Mouse (Mus musculus) lung, embryonic 15.5 days (tissue): ENCODE results near the gene Med25. TPM values are rescaled to one million over a fixed set of nuclear protein-coding genes. Genes with fewer than 3 reads are reported as not detected.

Experiments used
- microRNA counts: library from miRNA; unstranded; fragments of <30 nt; microRNA quantifications from one replicate; lab custom pipeline; 2016
- microRNA-seq: library from miRNA; unstranded; fragments of <30 nt; microRNA quantifications from one replicate; pipeline ENCODE4, GENCODE M21; 2016
- polyA plus RNA-seq: library from polyadenylated mRNA; unstranded; fragments of >200 nt; fragmentation: Nextera tagmentation; extraction: Ambion mirVana; gene quantifications from 2 replicates; pipeline ENCODE4 v1.2.1, GENCODE M21; 2015

Med25 gene
- polyA plus RNA-seq, 1 experiment from 2014 or later: 97.7 TPM

MicroRNAs encoded within 50 kb of the gene (microRNA counts, 519-probe panel; counts per million panel counts)
- 19.7 counts per million for microRNA mmu-miR-707 (lab: Ali Mortazavi, UCI)

Small RNA genes within 50 kb of the gene (microRNA-seq; reads per million reads assigned to microRNA genes)
- gene Mir707: not detected

Other genes with a start within 250 kb of the Med25 start
- gene Myh14, start 221.9 kb downstream of the Med25 start, polyA plus RNA-seq: 44.1 and 47.8 TPM in 2 replicates
- gene Izumo2, start 184.0 kb downstream of the Med25 start, polyA plus RNA-seq: not detected in 2 replicates
- 40.6 and 46.1 TPM in 2 replicates for gene Vrk3, start 144.3 kb downstream of the Med25 start, polyA plus RNA-seq
- 2.1 and 2.2 TPM in 2 replicates for gene Zfp473, start 141.7 kb downstream of the Med25 start, polyA plus RNA-seq
- 95.6 and 97.7 TPM in 2 replicates for gene Nup62, start 76.6 kb downstream of the Med25 start, polyA plus RNA-seq
- gene Il4i1, start 76.3 kb downstream of the Med25 start, polyA plus RNA-seq: 0.63 and 1.7 TPM in 2 replicates
- 4.9 and 5.0 TPM in 2 replicates for gene Atf5, start 76.1 kb downstream of the Med25 start, polyA plus RNA-seq
- gene Akt1s1, start 43.7 kb downstream of the Med25 start, polyA plus RNA-seq: 109 and 111 TPM in 2 replicates
- gene Tbc1d17, start 43.6 kb downstream of the Med25 start, polyA plus RNA-seq: 71.3 and 74.4 TPM in 2 replicates
- 37.6 and 37.9 TPM in 2 replicates for gene Pnkp, start 35.6 kb downstream of the Med25 start, polyA plus RNA-seq
- 371 and 398 TPM in 2 replicates for gene Ptov1, start 22.9 kb downstream of the Med25 start, polyA plus RNA-seq
- gene Fuz, start 3.4 kb upstream of the Med25 start, polyA plus RNA-seq: 21.0 and 24.0 TPM in 2 replicates
- gene Ap2a1, start 36.8 kb upstream of the Med25 start, polyA plus RNA-seq: 63.1 and 64.8 TPM in 2 replicates
- gene Tsks, start 50.5 kb upstream of the Med25 start, polyA plus RNA-seq: 0.09 and 0.15 TPM in 2 replicates
- 14.5 and 15.0 TPM in 2 replicates for gene Cpt1c, start 82.1 kb upstream of the Med25 start, polyA plus RNA-seq
- 545 and 586 TPM in 2 replicates for gene Prmt1, start 93.9 kb upstream of the Med25 start, polyA plus RNA-seq
- 88.1 and 92.6 TPM in 2 replicates for gene Irf3, start 104.9 kb upstream of the Med25 start, polyA plus RNA-seq
- 66.3 and 66.7 TPM in 2 replicates for gene Bcl2l12, start 106.0 kb upstream of the Med25 start, polyA plus RNA-seq
- 35.5 and 36.5 TPM in 2 replicates for gene Scaf1, start 123.7 kb upstream of the Med25 start, polyA plus RNA-seq
- gene Rras, start 125.2 kb upstream of the Med25 start, polyA plus RNA-seq: 49.7 and 50.4 TPM in 2 replicates
- gene Prr12, start 160.2 kb upstream of the Med25 start, polyA plus RNA-seq: 10.9 and 11.1 TPM in 2 replicates
- gene Nosip, start 169.7 kb upstream of the Med25 start, polyA plus RNA-seq: 74.9 and 75.1 TPM in 2 replicates
- gene Prrg2, start 170.0 kb upstream of the Med25 start, polyA plus RNA-seq: 23.1 and 24.2 TPM in 2 replicates
- 353 and 358 TPM in 2 replicates for gene Rcn3, start 199.5 kb upstream of the Med25 start, polyA plus RNA-seq
- gene Fcgrt, start 211.1 kb upstream of the Med25 start, polyA plus RNA-seq: 73.6 and 83.1 TPM in 2 replicates
- gene Rps11, start 231.7 kb upstream of the Med25 start, polyA plus RNA-seq: 1,432 and 1,559 TPM in 2 replicates
- gene Rpl13a, start 236.0 kb upstream of the Med25 start, polyA plus RNA-seq: 1,187 and 1,308 TPM in 2 replicates
- 0.19 and 0.20 TPM in 2 replicates for gene Gm45713, start 243.5 kb upstream of the Med25 start, polyA plus RNA-seq
- 1.5 and 8.3 TPM in 2 replicates for gene Flt3l, start 243.7 kb upstream of the Med25 start, polyA plus RNA-seq